Mouse (Mus musculus) regulatory T cell (primary cell): Measurements from ENCODE around the gene Rbm14.

Source experiments
- in situ Hi-C: fragments of 300-600 bp; cut with MboI, MseI; formaldehyde crosslinking; loops from one replicate; pipeline ENCODE4 v1.15.1; 2025; ENCODE audit warnings: high pct_unique_total_duplicates

Gene Rbm14

GRCm38 (mm10) chr19:4755565-4756192 is 55.8 kb downstream of the Rbm14 start:
- in situ Hi-C loops = loop anchor here (5.0 to 10.0 kb wide), 2 partner anchors 37 to 219 kb away; partner anchors contain the start of gene Rbm4
